Mouse (Mus musculus): ENCODE measurements around the gene Pard3. TPM values are rescaled to one million over a fixed set of nuclear protein-coding genes. Genes with fewer than 3 reads are reported as not detected.

The Pard3 gene
- polyA plus RNA-seq, 1 experiment from 2014 or later, result 22.7 TPM

GRCm38 (mm10) chr8:127280299-127280974, 216.7 kb downstream of the Pard3 start:
- WGBS, result 61% methylated on average over 7 of the region's 7 CpGs
- Histone ChIP-seq H3K4me2 (ENCODE audit: low read depth, low read length) (no peak overlapping the region), H3K4me3 (ENCODE audit: low read depth, low read length) (no peak overlapping the region), H3K9me3 (ENCODE audit: control insufficient read depth, low read length) (no peaks in the 10 kb centered on the region), H3K27ac (ENCODE audit: low read depth, low read length) (0 out of 2 replicates have a peak overlapping the region, but pooled peaks have one; percentile 36), H3K9ac (replicated peaks; ENCODE audit: low read depth, low read length) (no peak overlapping the region), H3K27me3 (ENCODE audit: control insufficient read depth, insufficient read depth, low read length) (no peaks in the 10 kb centered on the region), H3K4me1 (ENCODE audit: control insufficient read depth, insufficient read depth, low read length) (peaks cover 4% of the 10 kb centered on the region; the same call in 1 of the 2 replicates), H3K36me3 (ENCODE audit: control insufficient read depth, insufficient read depth, low read length) (0 out of 2 replicates have a peak, but pooled peaks cover 4% of the 10 kb centered on the region)
- ATAC-seq (ENCODE audit: low read depth), result no peak

DNA sequence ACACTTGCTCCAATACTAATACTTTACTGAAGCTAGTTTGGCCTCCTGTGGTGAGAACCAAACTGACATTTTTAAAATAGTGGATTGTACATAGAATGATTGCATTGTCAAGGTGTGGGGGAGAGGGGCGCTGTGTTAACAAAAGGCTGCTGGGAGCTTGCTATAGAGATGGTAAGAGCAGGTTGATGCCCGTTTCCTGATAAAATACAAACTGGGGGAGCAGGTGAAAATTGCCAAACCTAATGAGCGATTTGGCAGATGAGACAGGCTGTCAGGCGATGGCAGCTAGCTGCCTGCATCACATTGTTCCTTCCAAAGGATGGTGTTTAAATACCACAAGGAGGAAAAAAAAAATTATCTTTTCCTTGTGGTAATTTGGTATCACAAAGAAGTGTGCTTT, 217.3 kb downstream of the Pard3 start:
- H3K9me3 ChIP-seq (ENCODE audit: control insufficient read depth, low read length), result no peaks in the 10 kb centered on the region
- no peak overlapping the region for H3K9ac ChIP-seq (replicated peaks; ENCODE audit: low read depth, low read length)
- ATAC-seq (ENCODE audit: low read depth), result no peak
- no peak overlapping the region for H3K27ac ChIP-seq (ENCODE audit: low read depth, low read length)
- H3K4me3 ChIP-seq (ENCODE audit: low read depth, low read length), result no peak overlapping the region
- H3K36me3 ChIP-seq (ENCODE audit: control insufficient read depth, insufficient read depth, low read length), result 0 out of 2 replicates have a peak, but pooled peaks cover 4% of the 10 kb centered on the region
- WGBS, result 41% methylated on average over 4 of the region's 4 CpGs
- peaks cover 4% of the 10 kb centered on the region; the same call in 1 of the 2 replicates for H3K4me1 ChIP-seq (ENCODE audit: control insufficient read depth, insufficient read depth, low read length)
- H3K4me2 ChIP-seq (ENCODE audit: low read depth, low read length), result no peak overlapping the region
- H3K27me3 ChIP-seq (ENCODE audit: control insufficient read depth, insufficient read depth, low read length), result no peaks in the 10 kb centered on the region

GRCm38 (mm10) chr8:127284462-127285216, 220.9 kb downstream of the Pard3 start:
- no peak overlapping the region for H3K27ac ChIP-seq (ENCODE audit: low read depth, low read length)
- H3K36me3 ChIP-seq (ENCODE audit: control insufficient read depth, insufficient read depth, low read length), result no peaks in the 10 kb centered on the region
- WGBS, result 69% methylated on average over 9 of the region's 9 CpGs
- H3K27me3 ChIP-seq (ENCODE audit: control insufficient read depth, insufficient read depth, low read length), result no peaks in the 10 kb centered on the region
- H3K4me3 ChIP-seq (ENCODE audit: low read depth, low read length), result no peak overlapping the region
- H3K9me3 ChIP-seq (ENCODE audit: control insufficient read depth, low read length), result no peaks in the 10 kb centered on the region
- H3K4me2 ChIP-seq (ENCODE audit: low read depth, low read length), result no peak overlapping the region
- no peak for ATAC-seq (ENCODE audit: low read depth)
- peaks cover 4% of the 10 kb centered on the region; the same call in 1 of the 2 replicates for H3K4me1 ChIP-seq (ENCODE audit: control insufficient read depth, insufficient read depth, low read length)
- no peak overlapping the region for H3K9ac ChIP-seq (replicated peaks; ENCODE audit: low read depth, low read length)

- H3K27me3 ChIP-seq (ENCODE audit: control insufficient read depth, insufficient read depth, low read length), result no peaks in the 10 kb centered on the region
- H3K4me3 ChIP-seq (ENCODE audit: low read depth, low read length), result no peak overlapping the region
- H3K4me2 ChIP-seq (ENCODE audit: low read depth, low read length), result no peak overlapping the region
- no peak overlapping the region for H3K27ac ChIP-seq (ENCODE audit: low read depth, low read length)
- WGBS, result 93% methylated on average over 10 of the region's 10 CpGs
- no peak overlapping the region for H3K9ac ChIP-seq (replicated peaks; ENCODE audit: low read depth, low read length)
- H3K36me3 ChIP-seq (ENCODE audit: control insufficient read depth, insufficient read depth, low read length), result no peaks in the 10 kb centered on the region
- H3K9me3 ChIP-seq (ENCODE audit: control insufficient read depth, low read length), result no peaks in the 10 kb centered on the region
- no peaks in the 10 kb centered on the region for H3K4me1 ChIP-seq (ENCODE audit: control insufficient read depth, insufficient read depth, low read length)
- ATAC-seq (ENCODE audit: low read depth), result no peak
These were observed 224.1 kb downstream of the Pard3 start for GRCm38 (mm10) chr8:127287816-127288215.

DNA sequence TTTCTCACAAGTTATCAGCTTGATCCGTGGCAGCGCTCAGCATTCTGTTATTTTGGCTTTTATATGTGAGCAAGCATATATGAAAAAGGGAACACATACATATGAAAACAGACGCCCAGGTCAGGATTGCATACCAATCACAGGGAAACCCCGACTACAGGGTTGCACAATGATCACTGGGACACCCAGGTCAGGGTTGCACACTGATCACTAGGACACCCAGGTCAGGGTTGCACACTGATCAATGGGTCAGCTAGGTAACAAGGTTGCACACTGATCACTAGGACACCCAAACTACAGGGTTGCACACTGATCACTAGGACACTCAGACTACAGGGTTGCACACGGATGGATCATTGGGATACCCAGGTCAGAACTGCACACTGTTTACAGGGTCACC, 228.6 kb downstream of the Pard3 start:
- 93% methylated on average over 5 of the region's 5 CpGs for WGBS
- ATAC-seq (ENCODE audit: low read depth), result no peak
- no peaks in the 10 kb centered on the region for H3K9me3 ChIP-seq (ENCODE audit: control insufficient read depth, low read length)

DNA sequence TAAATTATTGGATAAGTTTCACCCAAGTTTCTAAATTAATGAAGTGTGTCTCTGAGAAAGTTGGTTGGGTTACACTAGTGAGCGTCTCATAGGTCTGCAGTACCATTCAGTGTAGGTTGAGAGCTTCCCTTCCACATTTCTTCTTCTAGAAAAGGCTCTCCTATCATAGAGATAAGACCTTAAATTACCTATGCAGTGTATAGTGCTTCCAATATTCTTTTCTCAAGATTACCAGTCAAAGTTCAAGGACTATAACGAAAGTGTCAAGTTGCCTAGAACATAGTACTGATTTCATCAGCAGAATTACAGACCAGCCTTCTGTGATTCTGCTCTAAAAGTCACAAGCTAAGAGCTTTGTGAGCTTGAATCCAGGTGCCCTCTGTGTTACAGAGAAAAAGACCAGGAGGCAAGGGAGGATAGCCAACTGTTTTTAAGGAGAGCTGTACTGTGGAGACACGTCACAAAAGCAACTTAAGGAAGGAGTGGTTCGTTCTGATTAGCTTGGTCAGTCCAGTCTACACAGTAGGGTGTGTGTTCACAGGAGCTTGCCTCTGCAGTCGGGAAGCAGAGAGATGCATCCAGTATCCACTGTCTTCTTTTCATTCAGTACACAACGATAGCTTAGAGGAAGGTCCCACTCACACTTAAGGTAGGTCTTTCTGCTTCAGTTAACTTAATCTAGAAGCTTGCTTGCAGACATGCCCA, 229.5 kb downstream of the Pard3 start:
- WGBS, result 77% methylated on average over 6 of the region's 6 CpGs
- Histone ChIP-seq H3K27ac (ENCODE audit: low read depth, low read length) (no peak overlapping the region), H3K9ac (replicated peaks; ENCODE audit: low read depth, low read length) (no peak overlapping the region), H3K4me1 (ENCODE audit: control insufficient read depth, insufficient read depth, low read length) (0 out of 2 replicates have a peak, but pooled peaks cover 7% of the 10 kb centered on the region), H3K36me3 (ENCODE audit: control insufficient read depth, insufficient read depth, low read length) (no peaks in the 10 kb centered on the region), H3K9me3 (ENCODE audit: control insufficient read depth, low read length) (no peaks in the 10 kb centered on the region), H3K4me2 (ENCODE audit: low read depth, low read length) (no peak overlapping the region), H3K4me3 (ENCODE audit: low read depth, low read length) (no peak overlapping the region), H3K27me3 (ENCODE audit: control insufficient read depth, insufficient read depth, low read length) (no peaks in the 10 kb centered on the region)
- ATAC-seq (ENCODE audit: low read depth), result no peak

More for the DNA sequence above, 228.6 kb downstream of the Pard3 start:
- Histone ChIP-seq H3K27me3 (ENCODE audit: control insufficient read depth, insufficient read depth, low read length) (no peaks in the 10 kb centered on the region), H3K4me2 (ENCODE audit: low read depth, low read length) (no peak overlapping the region), H3K27ac (ENCODE audit: low read depth, low read length) (no peak overlapping the region), H3K36me3 (ENCODE audit: control insufficient read depth, insufficient read depth, low read length) (no peaks in the 10 kb centered on the region), H3K4me3 (ENCODE audit: low read depth, low read length) (no peak overlapping the region), H3K9ac (replicated peaks; ENCODE audit: low read depth, low read length) (no peak overlapping the region), H3K4me1 (ENCODE audit: control insufficient read depth, insufficient read depth, low read length) (0 out of 2 replicates have a peak, but pooled peaks cover 7% of the 10 kb centered on the region)

- Histone ChIP-seq H3K9ac (replicated peaks; ENCODE audit: low read depth, low read length) (no peak overlapping the region), H3K27me3 (ENCODE audit: control insufficient read depth, insufficient read depth, low read length) (no peaks in the 10 kb centered on the region), H3K4me2 (ENCODE audit: low read depth, low read length) (no peak overlapping the region), H3K4me3 (ENCODE audit: low read depth, low read length) (no peak overlapping the region), H3K36me3 (ENCODE audit: control insufficient read depth, insufficient read depth, low read length) (no peaks in the 10 kb centered on the region), H3K4me1 (ENCODE audit: control insufficient read depth, insufficient read depth, low read length) (0 out of 2 replicates have a peak, but pooled peaks cover 7% of the 10 kb centered on the region), H3K27ac (ENCODE audit: low read depth, low read length) (no peak overlapping the region), H3K9me3 (ENCODE audit: control insufficient read depth, low read length) (no peaks in the 10 kb centered on the region)
- ATAC-seq (ENCODE audit: low read depth), result no peak
- 69% methylated on average over 6 of the region's 6 CpGs for WGBS
These were observed 230.4 kb downstream of the Pard3 start for GRCm38 (mm10) chr8:127294061-127294460.

GRCm38 (mm10) chr8:127295848-127296247, 232.2 kb downstream of the Pard3 start:
- no peaks in the 10 kb centered on the region for H3K9me3 ChIP-seq (ENCODE audit: control insufficient read depth, low read length)
- no peak overlapping the region for H3K4me3 ChIP-seq (ENCODE audit: low read depth, low read length)
- no peak overlapping the region for H3K9ac ChIP-seq (replicated peaks; ENCODE audit: low read depth, low read length)
- no peaks in the 10 kb centered on the region for H3K36me3 ChIP-seq (ENCODE audit: control insufficient read depth, insufficient read depth, low read length)
- no peak overlapping the region for H3K27ac ChIP-seq (ENCODE audit: low read depth, low read length)
- no peak for ATAC-seq (ENCODE audit: low read depth)
- 0 out of 2 replicates have a peak, but pooled peaks cover 7% of the 10 kb centered on the region for H3K4me1 ChIP-seq (ENCODE audit: control insufficient read depth, insufficient read depth, low read length)
- no peaks in the 10 kb centered on the region for H3K27me3 ChIP-seq (ENCODE audit: control insufficient read depth, insufficient read depth, low read length)
- no peak overlapping the region for H3K4me2 ChIP-seq (ENCODE audit: low read depth, low read length)
- 87% methylated on average over 13 of the region's 13 CpGs for WGBS
